Mouse (Mus musculus): Measurements from ENCODE around the gene Sbk3.
A peak's percentile ranks its signal among the peaks of the same experiment; 100 is the strongest.

Sbk3 gene

DNA sequence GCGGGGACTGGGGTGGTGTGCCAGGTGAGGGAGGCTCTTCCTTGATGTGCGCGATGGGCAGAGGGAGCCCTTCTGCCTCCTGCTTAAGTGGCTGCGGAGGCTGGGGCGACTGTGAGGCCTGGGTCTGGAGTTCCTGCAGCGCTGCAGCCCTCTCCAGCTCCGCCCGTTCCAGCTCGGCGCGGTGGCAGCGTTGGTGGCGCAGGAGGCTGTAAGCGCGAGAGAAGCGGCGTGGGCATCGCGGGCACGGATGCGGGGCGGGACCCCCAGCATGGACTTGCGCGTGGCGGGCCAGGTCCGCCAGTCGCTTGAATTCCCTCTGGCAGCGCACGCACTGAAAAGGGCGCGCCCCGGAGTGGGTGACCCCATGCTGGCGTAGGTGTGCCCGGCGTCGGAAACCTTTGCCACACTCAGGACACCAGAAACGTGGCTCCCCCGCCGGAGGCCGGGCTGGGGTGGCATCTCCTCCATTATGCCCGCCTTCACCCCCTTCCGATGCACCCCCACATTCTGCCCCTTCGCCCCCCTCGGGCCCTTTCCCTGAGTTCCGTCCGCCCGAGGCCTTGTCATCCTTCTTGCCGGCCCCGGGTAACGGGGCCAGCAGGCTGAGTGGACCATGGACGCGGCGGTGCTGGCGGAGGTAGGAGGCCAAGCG lies 22.5 kb upstream of the Sbk3 start:
- no peak for DNase-seq (ENCODE audit: extremely low read depth, low read depth)

DNA sequence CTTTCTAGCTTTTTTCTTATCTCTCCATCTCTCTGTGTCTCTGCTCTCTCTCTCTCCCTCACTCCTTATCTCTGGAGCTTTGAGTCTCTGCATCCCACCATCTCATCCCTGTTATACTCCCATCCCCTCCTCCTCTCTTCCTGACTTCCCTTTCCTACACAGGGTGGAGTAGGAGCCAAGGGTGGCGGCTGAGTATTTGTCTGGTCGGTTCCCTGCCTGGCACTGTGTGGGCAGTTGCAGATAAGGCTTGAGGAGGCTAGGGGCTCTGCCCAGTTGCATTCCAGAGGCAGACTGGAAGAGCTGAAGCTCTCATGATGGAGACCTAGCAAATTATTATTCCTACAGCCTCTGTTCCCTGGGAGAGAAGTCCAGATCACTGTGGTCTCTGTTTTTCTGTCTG lies 17.3 kb upstream of the Sbk3 start:
- no peak for DNase-seq (ENCODE audit: extremely low read depth, low read depth)

DNA sequence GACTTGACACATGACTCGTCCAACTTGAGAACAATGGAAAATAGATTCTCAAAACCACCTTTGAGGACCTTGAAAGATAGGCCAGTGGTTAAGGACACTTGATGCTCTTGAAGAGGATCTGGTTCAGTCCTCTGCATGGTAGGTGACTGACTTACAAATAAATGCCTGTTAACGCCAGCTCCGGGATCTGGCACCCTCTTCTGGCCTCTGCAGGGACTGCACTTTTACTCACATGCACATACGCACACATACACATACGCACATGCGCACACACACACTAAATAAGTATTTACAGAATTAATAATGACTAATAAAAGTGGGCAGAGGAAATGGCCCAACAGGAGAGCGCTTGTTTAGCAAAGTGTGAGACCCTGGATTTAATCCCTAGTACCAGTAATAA lies 5.9 kb upstream of the Sbk3 start:
- no peak for DNase-seq (ENCODE audit: extremely low read depth, low read depth)

GRCm38 (mm10) chr7:4975455-4975854 lies 4.5 kb upstream of the Sbk3 start:
- DNase-seq (ENCODE audit: extremely low read depth, low read depth): no peak

DNA sequence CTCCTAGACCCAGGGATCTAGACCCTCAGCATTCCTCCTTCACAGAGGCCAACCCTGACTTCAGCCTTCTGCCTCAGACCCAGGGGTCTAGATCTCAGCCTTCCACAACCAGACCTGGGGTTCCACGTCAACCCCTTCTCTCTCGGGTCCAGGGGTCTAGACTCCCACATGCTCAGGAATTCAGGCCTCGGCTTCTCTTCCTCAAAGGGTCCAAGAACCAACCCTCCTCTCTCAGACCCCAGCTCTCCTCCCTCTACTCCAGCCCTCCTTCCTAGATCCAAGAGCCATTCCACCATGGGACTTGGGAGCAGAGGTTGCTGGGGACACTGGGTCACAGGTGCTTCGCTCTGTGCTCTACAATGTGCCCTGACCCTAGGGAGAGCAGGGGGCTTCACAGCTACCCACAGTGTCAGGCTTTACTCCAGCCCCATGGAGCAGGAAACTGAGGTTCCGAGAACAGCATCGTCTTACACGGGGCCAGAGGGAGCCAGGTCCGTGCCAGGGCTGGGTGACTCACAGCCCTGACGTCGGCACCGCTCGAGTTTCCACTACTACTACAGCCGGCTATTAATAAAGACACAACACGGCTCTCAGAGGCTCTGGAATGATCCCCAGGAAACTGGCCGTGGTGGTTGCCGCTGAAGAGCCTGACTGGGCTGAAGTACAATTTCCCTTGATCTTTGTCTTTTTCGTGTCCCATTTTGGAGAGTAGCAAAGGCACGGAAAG lies 1.5 kb upstream of the Sbk3 start:
- no peak for DNase-seq (ENCODE audit: extremely low read depth, low read depth)

DNA sequence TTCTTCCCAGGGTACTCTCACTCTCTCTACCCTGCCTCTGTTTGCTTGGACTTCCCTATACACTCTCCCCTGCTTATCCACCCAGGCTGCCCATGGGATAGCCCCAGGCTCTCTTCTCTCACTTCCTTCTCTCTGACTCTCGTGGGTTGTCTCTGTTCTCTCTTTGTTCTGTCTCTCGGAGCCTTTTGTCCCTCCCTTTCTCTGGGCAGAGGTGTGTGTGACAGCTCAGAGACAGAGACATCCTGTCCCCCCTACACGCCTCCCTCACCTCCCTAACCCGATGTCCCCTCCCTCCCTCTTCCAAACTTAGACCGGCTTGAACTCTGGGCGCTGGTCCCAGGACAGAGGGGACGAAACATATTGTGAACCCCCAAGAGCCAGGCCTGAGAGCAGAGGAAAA lies 742 bp upstream of the Sbk3 start:
- DNase-seq (ENCODE audit: extremely low read depth, low read depth): no peak

- no peak for DNase-seq (ENCODE audit: extremely low read depth, low read depth)
Measured at GRCm38 (mm10) chr7:4964988-4965387, 6.0 kb downstream of the Sbk3 start.

DNA sequence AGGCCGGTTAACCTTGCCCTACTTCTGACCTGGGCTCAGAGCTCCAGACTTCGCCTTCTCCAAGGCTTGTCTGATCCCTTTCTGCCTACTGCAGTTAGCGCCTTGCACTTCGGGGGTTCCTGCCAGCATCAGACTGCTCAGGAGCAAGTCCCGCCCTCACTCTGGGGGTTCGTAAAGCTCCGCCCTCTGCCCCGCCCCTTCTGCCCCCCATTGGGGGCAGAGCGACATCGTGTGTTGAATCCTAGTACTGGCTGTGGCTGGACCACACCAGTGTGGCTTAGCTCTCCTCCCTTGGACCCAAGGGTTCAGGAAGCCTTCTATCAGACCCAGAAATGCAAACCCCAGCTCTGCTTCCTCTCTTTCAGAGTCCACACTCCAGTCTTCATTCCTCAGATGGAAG lies 6.7 kb downstream of the Sbk3 start, which contains the start of gene Sbk2:
TSS of gene Sbk2 (minus strand) at position 135 of the 400 bp plus-strand sequence.
- DNase-seq (ENCODE audit: extremely low read depth, low read depth): no peak

GRCm38 (mm10) chr7:4963527-4963926 lies 7.4 kb downstream of the Sbk3 start:
- DNase-seq (ENCODE audit: extremely low read depth, low read depth): no peak

- DNase-seq (ENCODE audit: extremely low read depth, low read depth): no peak
Measured at GRCm38 (mm10) chr7:4957361-4957760, 13.6 kb downstream of the Sbk3 start.

DNA sequence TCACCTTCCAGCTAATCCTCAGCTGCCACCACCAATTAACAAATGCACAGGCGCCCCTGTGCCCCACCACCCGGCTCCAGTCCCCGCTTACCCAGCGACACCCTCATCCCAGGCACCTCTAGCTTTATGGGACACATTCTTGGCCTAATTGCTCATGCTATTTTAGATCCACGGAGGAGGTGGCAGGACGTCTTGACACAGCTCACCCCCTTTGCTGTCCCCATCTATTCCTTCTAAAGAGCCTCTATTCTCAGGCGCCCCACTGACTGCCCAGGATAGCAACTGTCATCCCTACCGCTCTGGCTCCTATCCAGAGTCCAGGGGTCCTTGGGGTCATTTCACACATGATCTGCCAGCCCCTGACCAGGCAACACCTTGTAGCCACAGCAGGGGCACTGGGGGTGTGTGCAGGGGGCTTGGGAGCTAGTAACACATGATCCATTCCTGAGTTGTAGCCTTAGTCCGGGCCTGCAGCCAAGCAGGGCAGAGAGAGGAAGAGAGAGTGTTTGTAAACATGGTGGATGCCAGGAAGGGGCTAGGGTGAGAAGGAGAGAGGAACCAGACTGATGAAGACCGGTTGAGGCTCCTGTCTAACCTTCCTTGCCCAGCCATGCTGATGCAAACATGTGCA lies 17.0 kb downstream of the Sbk3 start:
- no peak for DNase-seq (ENCODE audit: extremely low read depth, low read depth)

GRCm38 (mm10) chr7:4950561-4951342 lies 20.2 kb downstream of the Sbk3 start:
- no peak for DNase-seq (ENCODE audit: extremely low read depth, low read depth)

DNA sequence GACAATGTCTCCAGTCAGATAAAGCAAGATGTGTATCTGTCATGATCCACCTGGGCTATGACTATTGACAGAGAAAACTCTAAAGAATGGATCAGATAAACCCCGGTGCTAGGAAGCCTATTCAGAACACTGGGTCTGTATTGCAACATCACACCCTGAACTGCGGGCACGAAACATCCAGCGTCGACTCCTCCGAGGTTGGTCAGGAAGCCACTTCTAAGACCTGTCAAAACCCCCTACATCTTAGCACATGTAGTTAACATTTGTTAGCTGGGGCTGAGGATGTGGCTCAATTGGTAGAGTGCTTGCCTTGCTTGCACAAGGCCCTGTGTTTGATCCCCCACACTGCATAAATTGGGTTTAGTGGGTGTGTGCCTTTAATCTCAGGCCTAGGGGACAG lies 22.6 kb downstream of the Sbk3 start:
- no peak for DNase-seq (ENCODE audit: extremely low read depth, low read depth)

DNA sequence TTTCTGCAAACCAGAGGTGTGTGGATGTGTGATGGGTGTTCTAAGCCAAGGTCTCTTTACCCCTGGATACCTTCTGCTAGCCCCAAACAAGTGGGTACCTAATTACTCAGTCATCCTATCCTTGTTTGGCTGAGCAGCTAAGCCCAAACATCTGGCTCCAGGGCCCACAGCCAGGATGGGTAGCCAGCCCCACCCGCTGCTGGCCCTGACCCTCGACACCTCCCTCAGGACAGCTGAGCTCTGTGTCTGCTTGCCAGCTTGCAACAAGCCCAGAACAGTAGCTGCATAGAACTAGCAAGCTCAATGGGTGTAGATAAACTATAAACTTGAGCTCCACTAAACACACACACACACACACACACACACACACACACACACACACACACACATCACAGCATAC lies 23.1 kb downstream of the Sbk3 start:
- DNase-seq (ENCODE audit: extremely low read depth, low read depth): no peak

GRCm38 (mm10) chr7:4943223-4943815 lies 27.6 kb downstream of the Sbk3 start:
- DNase-seq (ENCODE audit: extremely low read depth, low read depth): peak; percentile 66

DNA sequence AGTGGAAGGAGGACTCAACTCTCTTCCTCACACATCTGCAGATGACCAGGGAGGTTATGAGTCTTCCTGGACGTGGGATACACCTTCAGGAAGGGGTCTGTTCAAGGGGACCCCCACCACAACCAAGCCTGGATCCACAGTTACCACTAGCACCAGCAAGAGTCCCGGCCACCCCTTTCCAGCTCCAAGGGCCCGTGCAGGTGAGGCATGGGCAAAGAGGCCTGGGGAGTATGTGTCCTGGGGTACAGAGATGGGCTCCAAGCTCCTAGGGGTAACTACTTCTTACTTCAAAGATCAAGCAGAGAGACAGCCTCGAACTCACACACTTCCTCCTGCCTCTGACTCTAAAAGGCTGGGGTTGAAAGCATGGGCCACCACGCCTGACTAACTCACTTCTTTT lies 28.3 kb downstream of the Sbk3 start:
- no peak for DNase-seq (ENCODE audit: extremely low read depth, low read depth)

DNA sequence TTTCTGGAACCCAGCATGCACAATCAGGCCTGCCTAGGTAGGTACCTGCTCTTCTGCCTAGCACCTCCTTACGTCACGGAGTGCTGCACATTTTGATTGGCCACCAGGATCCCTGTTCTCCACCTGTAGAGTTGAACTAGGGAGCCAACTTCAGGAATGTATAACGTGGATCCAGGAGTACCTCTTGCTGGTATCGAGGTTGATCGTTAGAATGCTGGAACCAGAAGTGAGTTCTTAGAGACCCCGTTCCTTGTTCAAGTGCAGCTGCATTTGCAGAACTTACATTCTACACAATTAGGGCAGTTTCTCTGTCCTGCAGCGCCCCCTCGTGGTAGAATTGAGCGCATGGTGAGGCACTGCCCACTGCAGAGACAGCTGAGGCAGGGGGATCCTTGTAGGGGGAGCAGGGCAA lies 30.9 kb downstream of the Sbk3 start:
- DNase-seq (ENCODE audit: extremely low read depth, low read depth): peak; percentile 53

DNA sequence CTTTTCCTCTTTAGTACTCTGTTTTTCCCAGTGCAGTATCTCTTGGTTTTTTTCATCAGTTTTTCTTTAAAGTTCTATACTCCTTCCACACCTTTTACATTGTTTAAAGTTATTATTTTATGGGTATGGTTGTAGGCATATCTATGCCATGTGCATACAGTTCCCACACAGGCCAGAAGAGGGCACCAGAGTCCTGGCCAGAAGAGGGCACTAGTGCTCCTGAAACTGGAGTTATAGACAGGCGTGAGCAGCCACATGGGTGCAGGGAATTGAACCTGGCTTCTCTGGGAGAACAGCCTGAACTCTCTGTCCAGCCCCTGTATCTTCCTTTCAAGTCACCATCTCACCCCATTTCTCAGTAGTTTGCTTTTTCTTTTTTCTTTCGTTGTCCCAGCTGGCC lies 32.5 kb downstream of the Sbk3 start:
- DNase-seq (ENCODE audit: extremely low read depth, low read depth): peak; percentile 55

DNA sequence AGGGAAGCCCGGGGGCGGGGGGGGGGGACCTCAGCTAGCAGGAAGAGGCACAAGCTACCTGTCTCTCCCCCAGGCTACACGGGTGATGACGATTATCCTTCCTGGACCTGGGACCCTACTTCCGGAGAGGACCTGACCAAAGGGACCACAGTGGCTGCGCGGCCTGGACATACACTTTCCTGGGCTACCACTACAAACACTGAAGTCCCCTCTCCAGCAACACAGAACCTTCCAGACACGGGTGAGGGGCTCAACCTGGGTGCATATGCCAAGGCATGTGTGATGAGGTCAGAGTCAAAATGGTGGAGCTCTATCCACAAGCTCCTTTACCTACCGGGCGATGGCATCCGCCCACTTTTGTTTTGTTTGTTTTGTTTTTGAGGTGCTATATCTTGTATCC lies 33.6 kb downstream of the Sbk3 start:
- DNase-seq (ENCODE audit: extremely low read depth, low read depth): no peak

- no peak for DNase-seq (ENCODE audit: extremely low read depth, low read depth)
Measured at GRCm38 (mm10) chr7:4936832-4937231, 34.1 kb downstream of the Sbk3 start.

DNA sequence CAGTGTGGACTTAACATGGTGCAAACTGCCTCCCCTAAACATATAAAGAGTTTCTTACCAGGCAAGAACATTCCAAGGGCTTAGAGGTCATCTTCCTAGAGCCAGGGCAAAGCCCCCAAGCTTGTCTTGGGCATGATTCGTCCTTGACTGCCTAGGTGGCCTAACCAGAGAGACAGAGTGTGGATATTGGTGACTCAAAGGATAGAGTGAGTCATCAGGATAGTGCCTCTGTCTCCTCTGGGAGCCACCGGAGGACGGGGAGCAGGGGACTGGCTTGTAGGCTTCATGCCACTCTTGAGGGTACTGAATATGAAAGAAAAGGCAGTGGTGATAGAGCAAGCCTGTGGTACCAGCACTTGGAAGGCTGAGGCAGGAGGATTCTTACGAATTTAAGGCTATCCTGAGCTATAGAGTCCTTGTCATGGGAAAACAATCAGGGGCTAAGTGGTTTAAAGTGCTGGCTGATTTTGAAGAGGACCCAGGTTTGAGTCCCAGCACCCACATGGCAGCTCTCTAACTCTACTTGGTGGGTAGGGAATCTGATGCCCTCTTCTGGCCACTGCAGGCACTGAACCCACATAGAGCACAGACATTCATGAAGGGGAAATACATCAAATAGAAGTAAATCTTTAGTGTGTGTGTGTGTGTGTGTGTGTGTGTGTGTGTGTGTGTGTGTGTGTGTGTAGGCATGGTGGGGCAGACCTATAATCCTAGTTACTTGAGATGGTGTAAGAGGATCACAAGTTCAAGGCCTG lies 36.6 kb downstream of the Sbk3 start:
- no peak for DNase-seq (ENCODE audit: extremely low read depth, low read depth)

Data from MEL-GATA-1-ER (cell line).